Mouse (Mus musculus): ENCODE results near the gene Dcun1d1.

- TF ChIP-seq CTCF (IDR thresholded peaks at IDR 0.05; ENCODE audit: borderline replicate concordance, insufficient read depth, low read length): no peak
- no peak for TF ChIP-seq POLR2A (IDR thresholded peaks at IDR 0.05; ENCODE audit: low read depth, low read length)
These were observed 27.7 kb upstream of the Dcun1d1 start for GRCm38 (mm10) chr3:35964928-35965327.

Data from embryonic fibroblast, embryonic 13.5 days (primary cell).